Mouse (Mus musculus): ENCODE measurements around the gene Ralgps1. TPM values are rescaled to one million over a fixed set of nuclear protein-coding genes. Genes with fewer than 3 reads are reported as not detected.
"Not testable (repeated sequence)": the region's sequence is repeated elsewhere in the genome, so short reads cannot be mapped to it uniquely, and the experiment has no call there.

The Ralgps1 gene
- polyA plus RNA-seq, 1 experiment, result 20.4 TPM

DNA sequence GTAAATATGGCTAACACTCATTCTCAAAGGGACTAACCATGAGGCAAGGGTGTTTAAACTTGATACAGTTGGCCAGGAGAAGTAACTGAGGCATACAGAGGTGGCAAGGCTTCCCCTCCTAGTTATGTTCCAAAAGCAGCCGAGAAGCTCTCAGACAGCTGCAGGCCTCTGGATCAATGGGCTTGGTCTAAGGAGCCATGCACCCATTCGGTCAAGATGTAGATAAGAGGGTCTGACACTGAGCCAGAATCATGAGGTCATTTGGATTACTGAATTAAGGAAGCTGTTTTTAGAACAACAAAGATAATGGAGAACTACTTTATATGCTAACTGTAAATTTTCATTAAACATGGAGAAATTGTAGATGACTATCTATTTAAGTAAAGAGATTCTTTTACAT is 244.0 kb downstream of the Ralgps1 start:
- TF ChIP-seq CTCF (IDR thresholded peaks at IDR 0.05; ENCODE audit: borderline replicate concordance, control insufficient read depth, extremely low read depth, insufficient read depth, low read length, poor library complexity) (no peak), POLR2A (IDR thresholded peaks at IDR 0.05; ENCODE audit: control insufficient read depth, extremely low read depth, insufficient read depth, low read length, poor library complexity) (no peak)
- H3K27me3 ChIP-seq (ENCODE audit: control insufficient read depth, insufficient read depth, low read length), result no peaks in the 10 kb centered on the region
- WGBS, result 87% methylated on average over 2 of the region's 2 CpGs

DNA sequence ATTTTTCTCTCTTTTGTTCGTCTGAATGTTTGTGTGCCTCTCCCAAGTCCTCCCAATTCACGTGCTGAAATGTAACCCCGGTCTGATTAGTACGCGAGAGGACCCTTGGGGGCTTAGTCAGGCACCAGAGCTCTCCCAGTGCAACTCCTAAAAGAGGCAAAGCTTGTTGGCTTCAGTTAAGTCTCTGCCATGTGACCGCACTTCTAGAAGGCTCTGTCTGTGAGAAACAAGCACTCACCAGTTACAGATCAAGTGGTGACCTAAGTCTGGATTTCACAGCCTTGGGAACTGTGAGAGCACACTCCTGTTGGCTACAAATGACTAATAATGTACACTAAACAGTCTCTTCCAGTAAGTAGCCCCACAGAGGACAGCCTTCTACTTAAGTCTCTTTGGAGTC is 248.4 kb downstream of the Ralgps1 start:
- no peaks in the 10 kb centered on the region for H3K27me3 ChIP-seq (ENCODE audit: control insufficient read depth, insufficient read depth, low read length)
- H3K4me3 ChIP-seq (ENCODE audit: control insufficient read depth, insufficient read depth, low read length), result no peak overlapping the region
- no peaks in the 10 kb centered on the region for H3K4me1 ChIP-seq (replicated peaks; ENCODE audit: control insufficient read depth, insufficient read depth, low read length)
- H3K27ac ChIP-seq (ENCODE audit: control insufficient read depth, insufficient read depth, low read length), result no peak overlapping the region
- H3K36me3 ChIP-seq (ENCODE audit: control insufficient read depth, insufficient read depth, low read length), result no peaks in the 10 kb centered on the region
- no peak for DNase-seq
- no peak for TF ChIP-seq CTCF (IDR thresholded peaks at IDR 0.05; ENCODE audit: borderline replicate concordance, control insufficient read depth, extremely low read depth, insufficient read depth, low read length, poor library complexity)
- TF ChIP-seq POLR2A (IDR thresholded peaks at IDR 0.05; ENCODE audit: control insufficient read depth, extremely low read depth, insufficient read depth, low read length, poor library complexity), result no peak
- WGBS, result 88% methylated on average over 6 of the region's 6 CpGs

More for the DNA sequence above, 244.0 kb downstream of the Ralgps1 start:
- no peaks in the 10 kb centered on the region for H3K36me3 ChIP-seq (ENCODE audit: control insufficient read depth, insufficient read depth, low read length)
- peaks cover 19% of the 10 kb centered on the region for H3K4me1 ChIP-seq (replicated peaks; ENCODE audit: control insufficient read depth, insufficient read depth, low read length)
- H3K27ac ChIP-seq (ENCODE audit: control insufficient read depth, insufficient read depth, low read length), result no peak overlapping the region
- H3K4me3 ChIP-seq (ENCODE audit: control insufficient read depth, insufficient read depth, low read length), result no peak overlapping the region
- no peak for DNase-seq

DNA sequence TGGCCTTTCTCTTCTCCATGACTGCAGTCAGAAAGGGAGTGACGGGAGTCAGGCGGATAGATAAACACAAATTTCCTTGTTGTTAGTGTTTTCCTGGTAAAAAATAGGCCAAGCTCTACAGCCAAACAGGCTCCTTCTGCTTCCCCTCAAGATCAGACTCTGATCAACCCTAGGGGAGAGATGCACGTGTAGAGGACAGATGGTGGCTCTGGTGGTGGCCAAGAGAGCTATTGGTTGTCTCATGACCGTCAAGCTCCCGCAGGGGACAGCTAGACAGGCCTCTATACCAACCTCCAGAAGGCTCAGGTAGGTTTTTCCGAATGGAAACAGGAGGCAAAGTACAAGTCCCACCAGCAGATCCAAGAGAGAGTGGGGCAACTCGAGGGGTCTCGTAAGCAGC is 270.8 kb downstream of the Ralgps1 start:
- H3K4me1 ChIP-seq (replicated peaks; ENCODE audit: control insufficient read depth, insufficient read depth, low read length), result 0 out of 2 replicates have a peak, but pooled peaks cover under 1% of the 10 kb centered on the region
- TF ChIP-seq CTCF (IDR thresholded peaks at IDR 0.05; ENCODE audit: borderline replicate concordance, control insufficient read depth, extremely low read depth, insufficient read depth, low read length, poor library complexity), result no peak
- TF ChIP-seq POLR2A (IDR thresholded peaks at IDR 0.05; ENCODE audit: control insufficient read depth, extremely low read depth, insufficient read depth, low read length, poor library complexity), result no peak
- H3K36me3 ChIP-seq (ENCODE audit: control insufficient read depth, insufficient read depth, low read length), result no peaks in the 10 kb centered on the region
- WGBS, result 95% methylated on average over 8 of the region's 8 CpGs
- H3K4me3 ChIP-seq (ENCODE audit: control insufficient read depth, insufficient read depth, low read length), result no peak overlapping the region
- no peak overlapping the region for H3K27ac ChIP-seq (ENCODE audit: control insufficient read depth, insufficient read depth, low read length)
- H3K27me3 ChIP-seq (ENCODE audit: control insufficient read depth, insufficient read depth, low read length), result no peaks in the 10 kb centered on the region
- no peak for DNase-seq

DNA sequence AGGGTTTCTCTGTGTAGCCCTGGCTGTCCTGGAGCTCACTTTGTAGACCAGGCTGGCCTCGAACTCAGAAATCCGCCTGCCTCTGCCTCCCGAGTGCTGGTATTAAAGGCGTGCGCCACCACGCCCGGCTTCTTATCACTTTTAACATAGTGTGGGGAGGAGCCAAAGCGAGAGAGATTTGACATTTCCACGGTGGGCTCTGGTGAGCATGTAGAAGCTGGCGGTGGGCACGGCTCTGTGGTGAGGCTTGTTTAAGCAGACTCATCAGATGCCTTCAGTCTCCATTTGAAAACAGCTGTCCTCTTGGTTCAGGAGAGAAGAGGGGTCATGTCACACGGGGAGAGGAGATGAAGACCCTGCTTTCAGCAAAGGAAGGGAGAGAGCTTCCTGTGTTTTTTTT is 274.0 kb downstream of the Ralgps1 start:
- H3K27ac ChIP-seq (ENCODE audit: control insufficient read depth, insufficient read depth, low read length); H3K27me3 ChIP-seq (ENCODE audit: control insufficient read depth, insufficient read depth, low read length); DNase-seq; H3K4me3 ChIP-seq (ENCODE audit: control insufficient read depth, insufficient read depth, low read length); H3K36me3 ChIP-seq (ENCODE audit: control insufficient read depth, insufficient read depth, low read length); H3K4me1 ChIP-seq (replicated peaks; ENCODE audit: control insufficient read depth, insufficient read depth, low read length): not testable (repeated sequence)
- WGBS, result 94% methylated on average over 12 of the region's 12 CpGs

DNA sequence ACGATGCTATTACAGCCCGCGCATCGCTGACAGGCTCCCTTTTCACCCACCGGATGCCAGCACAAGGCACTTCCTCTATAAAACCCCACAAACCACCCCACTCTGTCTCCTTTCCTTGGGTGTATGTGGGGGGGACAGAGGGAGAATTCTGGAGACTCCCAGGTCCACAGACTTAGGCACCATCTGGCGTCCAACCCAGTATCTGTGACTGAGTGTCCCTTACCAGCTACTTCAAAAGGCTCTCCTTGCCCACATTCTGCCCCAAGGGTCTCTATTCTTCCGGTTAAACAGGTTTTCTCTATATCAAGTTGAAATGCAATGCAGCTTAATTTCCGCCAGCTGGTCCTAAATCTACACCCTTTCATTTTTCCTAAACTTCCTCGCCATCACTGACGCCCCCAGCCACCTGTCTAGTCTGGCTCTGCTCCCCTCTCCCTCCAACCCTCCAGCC is 276.0 kb downstream of the Ralgps1 start:
- DNase-seq, result peak; percentile 28
- no peaks in the 10 kb centered on the region for H3K27me3 ChIP-seq (ENCODE audit: control insufficient read depth, insufficient read depth, low read length)
- H3K4me3 ChIP-seq (ENCODE audit: control insufficient read depth, insufficient read depth, low read length), result no peak overlapping the region
- TF ChIP-seq POLR2A (IDR thresholded peaks at IDR 0.05; ENCODE audit: control insufficient read depth, extremely low read depth, insufficient read depth, low read length, poor library complexity), result no peak
- no peak for TF ChIP-seq CTCF (IDR thresholded peaks at IDR 0.05; ENCODE audit: borderline replicate concordance, control insufficient read depth, extremely low read depth, insufficient read depth, low read length, poor library complexity)
- H3K36me3 ChIP-seq (ENCODE audit: control insufficient read depth, insufficient read depth, low read length), result no peaks in the 10 kb centered on the region
- peaks cover 4% of the 10 kb centered on the region for H3K4me1 ChIP-seq (replicated peaks; ENCODE audit: control insufficient read depth, insufficient read depth, low read length)
- 37% methylated on average over 10 of the region's 10 CpGs for WGBS
- no peak overlapping the region for H3K27ac ChIP-seq (ENCODE audit: control insufficient read depth, insufficient read depth, low read length)

DNA sequence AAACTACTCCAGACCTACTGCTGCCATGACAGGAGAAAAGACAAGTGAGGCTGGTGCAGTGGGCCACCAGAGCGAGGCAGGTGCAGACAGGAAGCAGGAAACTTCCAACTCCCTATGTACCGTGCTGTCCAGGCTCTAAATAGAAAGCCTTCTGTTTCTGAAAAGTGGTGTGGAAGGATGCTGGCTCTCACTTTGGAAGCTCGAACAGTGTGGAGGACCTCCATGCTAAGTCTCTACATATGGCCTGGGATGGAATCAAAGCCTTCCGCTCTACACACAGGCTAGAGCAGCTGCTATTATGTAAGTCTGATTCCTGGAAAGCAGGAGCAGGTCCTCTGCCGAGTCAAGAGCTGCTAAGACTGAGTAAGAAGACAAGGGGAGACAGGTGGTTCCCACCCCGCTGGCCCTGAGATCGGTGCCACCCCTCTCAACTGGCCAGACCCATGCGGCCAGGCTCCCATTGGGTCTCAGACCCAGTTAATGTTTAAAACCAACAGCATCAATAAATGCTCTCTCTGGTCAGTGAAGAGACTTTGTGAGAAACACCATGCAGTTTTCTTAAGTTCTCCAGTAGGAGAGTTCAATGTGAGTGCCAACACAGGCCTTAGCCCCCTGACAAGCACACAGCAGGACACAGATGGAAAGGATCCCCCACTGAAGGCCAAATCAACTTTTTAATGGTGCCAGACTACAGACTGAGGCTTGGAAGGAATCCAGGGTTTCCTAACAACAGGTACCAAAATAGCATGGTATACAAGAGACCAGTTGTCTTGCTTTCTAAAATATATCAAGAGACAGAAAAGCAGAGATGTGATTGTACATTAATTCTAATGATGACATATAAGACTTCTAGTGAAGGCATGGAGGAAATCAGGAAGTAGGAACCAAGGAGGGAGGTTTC is 280.4 kb downstream of the Ralgps1 start:
- H3K36me3 ChIP-seq (ENCODE audit: control insufficient read depth, insufficient read depth, low read length), result no peaks in the 10 kb centered on the region
- WGBS, result 84% methylated on average over 8 of the region's 8 CpGs
- no peaks in the 10 kb centered on the region for H3K27me3 ChIP-seq (ENCODE audit: control insufficient read depth, insufficient read depth, low read length)
- peaks cover 4% of the 10 kb centered on the region for H3K4me1 ChIP-seq (replicated peaks; ENCODE audit: control insufficient read depth, insufficient read depth, low read length)
- no peak overlapping the region for H3K27ac ChIP-seq (ENCODE audit: control insufficient read depth, insufficient read depth, low read length)
- no peak overlapping the region for H3K4me3 ChIP-seq (ENCODE audit: control insufficient read depth, insufficient read depth, low read length)
- DNase-seq, result no peak
- TF ChIP-seq POLR2A (IDR thresholded peaks at IDR 0.05; ENCODE audit: control insufficient read depth, extremely low read depth, insufficient read depth, low read length, poor library complexity), result no peak

DNA sequence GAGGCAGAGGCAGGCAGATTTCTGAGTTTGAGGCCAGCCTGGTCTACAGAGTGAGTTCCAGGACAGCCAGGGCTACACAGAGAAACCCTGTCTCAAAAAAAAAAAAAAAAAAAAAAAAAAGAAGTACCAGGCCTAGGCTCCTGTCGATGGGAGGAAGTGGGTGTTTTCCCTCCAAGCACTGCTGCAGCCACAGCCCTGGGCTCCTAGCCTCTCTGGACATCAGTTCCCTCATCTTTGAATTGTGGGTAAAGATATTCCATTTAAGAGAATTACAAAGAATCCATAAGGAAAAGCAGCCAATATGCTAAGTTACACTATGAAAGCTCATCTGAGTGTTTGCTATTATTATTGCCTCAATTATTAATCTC is 281.3 kb downstream of the Ralgps1 start:
- H3K4me3 ChIP-seq (ENCODE audit: control insufficient read depth, insufficient read depth, low read length); H3K27me3 ChIP-seq (ENCODE audit: control insufficient read depth, insufficient read depth, low read length); H3K36me3 ChIP-seq (ENCODE audit: control insufficient read depth, insufficient read depth, low read length); H3K27ac ChIP-seq (ENCODE audit: control insufficient read depth, insufficient read depth, low read length); H3K4me1 ChIP-seq (replicated peaks; ENCODE audit: control insufficient read depth, insufficient read depth, low read length); DNase-seq: not testable (repeated sequence)
- WGBS, result 15% methylated on average over 1 of the region's 1 CpGs

All from thymus, adult 2 months (tissue).